Mouse (Mus musculus): Measurements from ENCODE around the gene Dclk3. TPM values are rescaled to one million over a fixed set of nuclear protein-coding genes. Genes with fewer than 3 reads are reported as not detected.

Dclk3 gene
- polyA plus RNA-seq, 1 experiment: not detected

GRCm38 (mm10) chr9:111421862-111422261, 17.0 kb upstream of the Dclk3 start:
- Histone ChIP-seq H3K36me3 (ENCODE audit: control insufficient read depth, insufficient read depth) (no peaks in the 10 kb centered on the region), H3K4me2 (ENCODE audit: low read depth) (no peak overlapping the region), H3K4me3 (no peak overlapping the region), H3K27me3 (ENCODE audit: control insufficient read depth, insufficient read depth, insufficient read length) (no peaks in the 10 kb centered on the region), H3K79me2 (ENCODE audit: control insufficient read depth, insufficient read depth) (no peaks in the 10 kb centered on the region), H3ac (ENCODE audit: control insufficient read depth, insufficient read length) (no peak overlapping the region)
- TF ChIP-seq MYOD1 (IDR thresholded peaks at IDR 0.05; ENCODE audit: control insufficient read depth in 1 of 3, insufficient read length in 2 of 3, low read depth in 2 of 3): no peak
- TF ChIP-seq MAX (IDR thresholded peaks at IDR 0.05; ENCODE audit: low read depth): no peak
- no peak for TF ChIP-seq E2F4 (IDR thresholded peaks at IDR 0.05; ENCODE audit: insufficient read depth)
- no peak for TF ChIP-seq TCF3 (IDR thresholded peaks at IDR 0.05; ENCODE audit: insufficient read length, low read depth)
- no peak for TF ChIP-seq CEBPB (IDR thresholded peaks at IDR 0.05; ENCODE audit: insufficient read depth, poor library complexity, severe bottlenecking)
- no peak for TF ChIP-seq MYOG (IDR thresholded peaks at IDR 0.05; ENCODE audit: control insufficient read depth in 1 of 3, insufficient read depth in 1 of 3, insufficient read length in 2 of 3, low read depth in 2 of 3)
- no peak for TF ChIP-seq POLR2AphosphoS2 (IDR thresholded peaks at IDR 0.05; ENCODE audit: insufficient read length, low read depth)
- no peak for TF ChIP-seq REST (IDR thresholded peaks at IDR 0.05; ENCODE audit: insufficient read depth, insufficient read length)
- no peak for TF ChIP-seq TCF12 (IDR thresholded peaks at IDR 0.05; ENCODE audit: insufficient read depth, poor library complexity, severe bottlenecking)

- no peaks in the 10 kb centered on the region for H3K79me2 ChIP-seq (ENCODE audit: control insufficient read depth, insufficient read depth)
- H3ac ChIP-seq (ENCODE audit: control insufficient read depth, insufficient read length): no peak overlapping the region
- TF ChIP-seq TCF12 (IDR thresholded peaks at IDR 0.05; ENCODE audit: insufficient read depth, poor library complexity, severe bottlenecking) (no peak), MYOD1 (IDR thresholded peaks at IDR 0.05; ENCODE audit: control insufficient read depth in 1 of 3, insufficient read length in 2 of 3, low read depth in 2 of 3) (no peak), POLR2AphosphoS2 (IDR thresholded peaks at IDR 0.05; ENCODE audit: insufficient read length, low read depth) (no peak), USF1 (IDR thresholded peaks at IDR 0.05; ENCODE audit: low read depth) (no peak), SRF (IDR thresholded peaks at IDR 0.05; ENCODE audit: control insufficient read depth, insufficient read length, low read depth) (no peak), MAX (IDR thresholded peaks at IDR 0.05; ENCODE audit: low read depth) (no peak), POLR2A (IDR thresholded peaks at IDR 0.05; ENCODE audit: insufficient read length, low read depth) (no peak), REST (IDR thresholded peaks at IDR 0.05; ENCODE audit: insufficient read depth, insufficient read length) (no peak), TCF3 (IDR thresholded peaks at IDR 0.05; ENCODE audit: insufficient read length, low read depth) (no peak), MYOG (IDR thresholded peaks at IDR 0.05; ENCODE audit: control insufficient read depth in 1 of 3, insufficient read depth in 1 of 3, insufficient read length in 2 of 3, low read depth in 2 of 3) (no peak), CEBPB (IDR thresholded peaks at IDR 0.05; ENCODE audit: insufficient read depth, poor library complexity, severe bottlenecking) (no peak), E2F4 (IDR thresholded peaks at IDR 0.05; ENCODE audit: insufficient read depth) (no peak)
- H3K4me3 ChIP-seq: no peak overlapping the region
- H3K4me2 ChIP-seq (ENCODE audit: low read depth): no peak overlapping the region
- H3K27me3 ChIP-seq (ENCODE audit: control insufficient read depth, insufficient read depth, insufficient read length): no peaks in the 10 kb centered on the region
- H3K36me3 ChIP-seq (ENCODE audit: control insufficient read depth, insufficient read depth): no peaks in the 10 kb centered on the region
These were observed 16.3 kb upstream of the Dclk3 start for GRCm38 (mm10) chr9:111422567-111422966.

- H3K4me2 ChIP-seq (ENCODE audit: low read depth): no peak overlapping the region
- no peaks in the 10 kb centered on the region for H3K27me3 ChIP-seq (ENCODE audit: control insufficient read depth, insufficient read depth, insufficient read length)
- H3K79me2 ChIP-seq (ENCODE audit: control insufficient read depth, insufficient read depth): no peaks in the 10 kb centered on the region
- no peaks in the 10 kb centered on the region for H3K36me3 ChIP-seq (ENCODE audit: control insufficient read depth, insufficient read depth)
- no peak overlapping the region for H3ac ChIP-seq (ENCODE audit: control insufficient read depth, insufficient read length)
- no peak for TF ChIP-seq MYOG (IDR thresholded peaks at IDR 0.05; ENCODE audit: control insufficient read depth in 1 of 3, insufficient read depth in 1 of 3, insufficient read length in 2 of 3, low read depth in 2 of 3)
- no peak for TF ChIP-seq TCF12 (IDR thresholded peaks at IDR 0.05; ENCODE audit: insufficient read depth, poor library complexity, severe bottlenecking)
- TF ChIP-seq USF1 (IDR thresholded peaks at IDR 0.05; ENCODE audit: low read depth): no peak
- no peak for TF ChIP-seq SRF (IDR thresholded peaks at IDR 0.05; ENCODE audit: control insufficient read depth, insufficient read length, low read depth)
- TF ChIP-seq MAX (IDR thresholded peaks at IDR 0.05; ENCODE audit: low read depth): no peak
- no peak for TF ChIP-seq REST (IDR thresholded peaks at IDR 0.05; ENCODE audit: insufficient read depth, insufficient read length)
- TF ChIP-seq POLR2A (IDR thresholded peaks at IDR 0.05; ENCODE audit: insufficient read length, low read depth): no peak
- TF ChIP-seq E2F4 (IDR thresholded peaks at IDR 0.05; ENCODE audit: insufficient read depth): no peak
- no peak for TF ChIP-seq MYOD1 (IDR thresholded peaks at IDR 0.05; ENCODE audit: control insufficient read depth in 1 of 3, insufficient read length in 2 of 3, low read depth in 2 of 3)
- no peak overlapping the region for H3K4me3 ChIP-seq
These were observed 13.8 kb upstream of the Dclk3 start for GRCm38 (mm10) chr9:111425113-111425512.

GRCm38 (mm10) chr9:111425952-111426351, 12.9 kb upstream of the Dclk3 start:
- Histone ChIP-seq H3ac (ENCODE audit: control insufficient read depth, insufficient read length) (no peak overlapping the region), H3K27me3 (ENCODE audit: control insufficient read depth, insufficient read depth, insufficient read length) (no peaks in the 10 kb centered on the region), H3K4me3 (no peak overlapping the region), H3K4me2 (ENCODE audit: low read depth) (no peak overlapping the region), H3K79me2 (ENCODE audit: control insufficient read depth, insufficient read depth) (no peaks in the 10 kb centered on the region), H3K36me3 (ENCODE audit: control insufficient read depth, insufficient read depth) (no peaks in the 10 kb centered on the region)
- no peak for TF ChIP-seq POLR2A (IDR thresholded peaks at IDR 0.05; ENCODE audit: insufficient read length, low read depth)
- TF ChIP-seq TCF12 (IDR thresholded peaks at IDR 0.05; ENCODE audit: insufficient read depth, poor library complexity, severe bottlenecking): no peak
- no peak for TF ChIP-seq TCF3 (IDR thresholded peaks at IDR 0.05; ENCODE audit: insufficient read length, low read depth)
- no peak for TF ChIP-seq SRF (IDR thresholded peaks at IDR 0.05; ENCODE audit: control insufficient read depth, insufficient read length, low read depth)
- no peak for TF ChIP-seq MAX (IDR thresholded peaks at IDR 0.05; ENCODE audit: low read depth)
- TF ChIP-seq MYOD1 (IDR thresholded peaks at IDR 0.05; ENCODE audit: control insufficient read depth in 1 of 3, insufficient read length in 2 of 3, low read depth in 2 of 3): no peak
- TF ChIP-seq MYOG (IDR thresholded peaks at IDR 0.05; ENCODE audit: control insufficient read depth in 1 of 3, insufficient read depth in 1 of 3, insufficient read length in 2 of 3, low read depth in 2 of 3): no peak
- no peak for TF ChIP-seq REST (IDR thresholded peaks at IDR 0.05; ENCODE audit: insufficient read depth, insufficient read length)
- TF ChIP-seq CEBPB (IDR thresholded peaks at IDR 0.05; ENCODE audit: insufficient read depth, poor library complexity, severe bottlenecking): no peak
- TF ChIP-seq USF1 (IDR thresholded peaks at IDR 0.05; ENCODE audit: low read depth): no peak
- no peak for TF ChIP-seq E2F4 (IDR thresholded peaks at IDR 0.05; ENCODE audit: insufficient read depth)
